Mouse (Mus musculus) erythroblast, embryonic 14.5 days (primary cell): ENCODE data around the gene Cyb561d1. TPM values are rescaled to one million over a fixed set of nuclear protein-coding genes. Genes with fewer than 3 reads are reported as not detected.

Source experiments
- H3K27me3 ChIP-seq: 2 replicates; pipeline ENCODE4 v1.6.1; 2012; ENCODE audit warnings: inconsistent platforms; ENCODE audit not compliant: control insufficient read depth
- H3K36me3 ChIP-seq: 2 replicates; pipeline ENCODE4 v1.6.1; 2012; ENCODE audit warnings: mild to moderate bottlenecking, inconsistent platforms; ENCODE audit not compliant: control insufficient read depth
- H3K4me1 ChIP-seq: 2 replicates; pipeline ENCODE4 v1.6.1; 2012; ENCODE audit warnings: inconsistent platforms; ENCODE audit not compliant: control insufficient read depth
- H3K4me3 ChIP-seq: replicated peaks from 2 replicates; pipeline ENCODE3; 2012; ENCODE audit warnings: moderate library complexity, mild to moderate bottlenecking, inconsistent platforms
- H3K9me3 ChIP-seq: 2 replicates; pipeline ENCODE4 v1.6.1; 2012; ENCODE audit warnings: low read length, inconsistent platforms, mixed read lengths; ENCODE audit not compliant: control insufficient read depth
- GATA1 ChIP-seq: IDR thresholded peaks from 2 replicates; pipeline ENCODE4 v1.6.1; 2012; ENCODE audit warnings: low read length, inconsistent platforms, mixed read lengths
- TAL1 ChIP-seq: IDR thresholded peaks from 3 replicates; pipeline ENCODE4 v1.6.1; 2012; ENCODE audit warnings: low read length, inconsistent platforms, mixed read lengths
- polyA plus RNA-seq: library from polyadenylated mRNA; stranded (reverse); fragments of >175 nt; gene quantifications from 2 replicates; pipeline ENCODE4 v1.2.3, GENCODE M21; 2012

The Cyb561d1 gene
- polyA plus RNA-seq, 1 experiment, result 0.33 TPM

- Histone ChIP-seq H3K4me3 (no peak overlapping the region), H3K36me3 (peaks cover 19% of the 10 kb centered on the region), H3K4me1 (peaks cover 39% of the 10 kb centered on the region), H3K27me3 (peaks cover under 1% of the 10 kb centered on the region; the same call in 1 of the 2 replicates), H3K9me3 (no peaks in the 10 kb centered on the region)
- TF ChIP-seq GATA1 (no peak), TAL1 (no peak)
These were observed 5.7 kb downstream of the Cyb561d1 start for GRCm38 (mm10) chr3:108195287-108195686.

GRCm38 (mm10) chr3:108193686-108194085 lies 7.3 kb downstream of the Cyb561d1 start:
- Histone ChIP-seq H3K36me3 (peaks cover 11% of the 10 kb centered on the region), H3K4me1 (peaks cover 23% of the 10 kb centered on the region), H3K27me3 (peaks cover 9% of the 10 kb centered on the region), H3K4me3 (no peak overlapping the region), H3K9me3 (no peaks in the 10 kb centered on the region)
- TF ChIP-seq GATA1 (no peak), TAL1 (no peak)

DNA sequence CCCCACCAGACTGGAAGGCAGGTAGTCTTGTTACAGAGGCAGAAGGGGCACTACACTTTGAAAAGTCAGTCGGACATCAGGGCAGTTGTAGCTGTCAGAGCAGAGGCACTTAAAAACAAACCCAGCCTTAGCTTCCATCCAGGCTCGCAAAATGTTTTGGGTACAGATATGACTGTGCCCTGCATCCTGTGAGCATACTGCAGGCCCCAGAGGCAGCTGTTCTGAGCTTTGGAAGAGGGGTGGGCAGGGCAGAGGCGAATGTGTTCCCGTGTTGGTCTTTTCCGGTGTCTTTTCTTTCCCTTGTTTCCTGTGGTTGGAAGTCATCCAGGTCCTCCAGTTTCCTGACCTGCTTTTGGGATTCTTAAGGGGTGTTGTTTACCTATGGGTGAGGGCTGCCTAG lies 11.1 kb downstream of the Cyb561d1 start:
- Histone ChIP-seq H3K4me3 (no peak overlapping the region), H3K36me3 (no peaks in the 10 kb centered on the region), H3K9me3 (no peaks in the 10 kb centered on the region; the same call in 1 of the 2 replicates), H3K27me3 (peaks cover 46% of the 10 kb centered on the region), H3K4me1 (peaks cover 21% of the 10 kb centered on the region)
- TF ChIP-seq GATA1, result no peak
- TF ChIP-seq TAL1, result no peak

DNA sequence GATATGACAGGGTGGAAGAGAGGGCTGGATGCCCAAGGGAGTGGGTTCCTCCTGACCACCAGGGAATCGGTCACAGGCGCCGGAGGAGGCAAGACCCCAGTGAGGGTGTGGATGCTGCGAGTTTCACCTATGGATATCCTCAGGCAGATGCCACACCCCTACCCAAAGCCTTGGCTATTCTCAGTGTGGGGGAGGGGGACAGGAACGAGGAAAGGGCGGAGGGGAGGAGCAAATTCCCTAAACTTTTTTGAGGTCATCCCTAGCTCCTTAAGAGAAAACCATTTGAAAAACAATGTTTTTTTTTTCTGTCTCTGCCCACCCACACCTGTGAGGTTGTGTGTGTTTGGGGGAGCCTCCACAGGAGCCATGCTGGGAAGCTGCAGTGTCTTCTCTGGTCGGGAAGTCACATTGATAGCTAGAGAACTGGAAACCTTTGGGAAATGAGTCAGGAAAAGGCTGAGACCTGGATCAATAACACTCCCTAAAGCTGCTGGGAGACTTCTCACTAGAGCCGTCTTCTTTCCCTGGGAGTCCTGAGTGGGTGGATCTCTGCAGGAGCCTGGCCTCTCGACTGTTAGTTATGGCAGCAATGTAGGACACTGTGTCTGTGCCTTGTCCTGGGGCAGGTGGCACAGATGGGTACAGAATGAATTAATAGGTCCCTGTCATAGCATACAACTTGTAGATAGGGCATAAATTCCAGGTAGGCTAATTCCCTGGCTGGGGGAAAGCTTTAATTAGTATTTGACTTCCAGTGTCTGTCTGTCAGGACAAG lies 12.1 kb downstream of the Cyb561d1 start:
- Histone ChIP-seq H3K36me3 (no peaks in the 10 kb centered on the region), H3K9me3 (no peaks in the 10 kb centered on the region; the same call in 1 of the 2 replicates), H3K4me3 (no peak overlapping the region), H3K4me1 (peaks cover 19% of the 10 kb centered on the region), H3K27me3 (peaks cover 56% of the 10 kb centered on the region)
- no peak for TF ChIP-seq GATA1
- TF ChIP-seq TAL1, result no peak

DNA sequence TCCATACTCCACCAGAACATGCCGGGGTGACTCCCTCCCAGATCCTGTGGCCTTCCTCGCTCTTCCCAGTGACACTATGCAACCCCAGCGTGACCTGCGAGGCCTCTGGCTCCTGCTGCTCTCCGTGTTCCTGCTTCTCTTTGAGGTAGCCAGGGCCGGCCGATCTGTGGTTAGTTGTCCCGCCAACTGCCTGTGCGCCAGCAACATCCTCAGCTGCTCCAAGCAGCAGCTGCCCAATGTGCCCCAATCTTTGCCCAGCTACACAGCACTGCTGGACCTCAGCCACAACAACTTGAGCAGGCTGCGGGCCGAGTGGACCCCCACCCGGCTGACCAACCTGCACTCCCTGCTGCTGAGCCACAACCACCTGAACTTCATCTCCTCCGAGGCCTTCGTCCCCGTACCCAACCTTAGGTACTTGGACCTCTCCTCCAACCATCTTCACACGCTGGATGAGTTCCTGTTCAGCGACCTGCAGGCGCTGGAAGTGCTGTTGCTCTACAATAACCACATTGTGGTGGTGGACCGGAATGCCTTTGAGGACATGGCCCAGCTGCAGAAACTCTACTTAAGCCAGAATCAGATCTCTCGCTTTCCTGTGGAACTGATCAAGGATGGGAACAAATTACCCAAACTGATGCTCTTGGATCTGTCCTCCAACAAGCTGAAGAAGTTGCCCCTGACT lies 13.8 kb downstream of the Cyb561d1 start:
- Histone ChIP-seq H3K4me3 (no peak overlapping the region), H3K27me3 (peaks cover 65% of the 10 kb centered on the region), H3K36me3 (no peaks in the 10 kb centered on the region), H3K4me1 (peaks cover 18% of the 10 kb centered on the region), H3K9me3 (no peaks in the 10 kb centered on the region; the same call in 1 of the 2 replicates)
- no peak for TF ChIP-seq GATA1
- no peak for TF ChIP-seq TAL1

GRCm38 (mm10) chr3:108186098-108187047 lies 14.6 kb downstream of the Cyb561d1 start, which contains the start of gene Amigo1:
Gene Amigo1 (plus strand): TSS chr3:108186335.
- no peak for TF ChIP-seq GATA1
- TF ChIP-seq TAL1, result no peak
- Histone ChIP-seq H3K27me3 (peaks cover 67% of the 10 kb centered on the region), H3K4me3 (peak within 1 kb of the TSS; percentile 67), H3K36me3 (no peaks in the 10 kb centered on the region), H3K9me3 (no peaks in the 10 kb centered on the region; the same call in 1 of the 2 replicates), H3K4me1 (peaks cover 18% of the 10 kb centered on the region)

DNA sequence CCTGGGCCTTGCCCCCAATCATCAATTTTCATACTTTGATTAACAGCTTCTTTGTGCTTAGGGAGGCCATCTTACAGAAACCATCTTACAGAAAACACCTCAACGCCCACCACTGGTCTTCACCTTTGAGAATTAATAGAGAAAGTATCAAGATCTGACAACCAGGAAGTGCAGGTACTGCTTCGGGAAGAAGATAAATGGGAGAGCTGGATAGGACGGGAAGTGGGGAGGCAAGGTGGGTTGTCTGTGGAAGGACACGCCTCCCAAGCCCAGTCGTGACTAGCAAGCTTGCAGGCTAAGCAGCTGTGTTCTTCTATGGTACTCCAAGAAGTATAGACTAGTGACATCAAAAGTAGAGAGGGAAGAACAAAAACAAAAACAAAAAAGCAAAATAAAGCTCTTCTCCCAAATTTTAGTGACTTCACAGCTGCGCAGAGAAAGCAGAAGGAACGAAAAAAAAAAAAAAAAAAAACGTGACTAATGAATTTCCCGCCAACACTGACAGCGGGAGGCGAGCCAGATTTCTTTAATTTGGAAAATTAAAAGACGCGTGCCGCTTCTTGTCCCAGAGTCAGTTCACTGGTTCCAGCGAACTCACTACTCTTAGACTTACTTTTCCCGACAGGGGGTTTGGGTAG lies 15.4 kb downstream of the Cyb561d1 start:
- H3K9me3 ChIP-seq, result no peaks in the 10 kb centered on the region; the same call in 1 of the 2 replicates
- TF ChIP-seq TAL1, result no peak
- no peak for TF ChIP-seq GATA1
- H3K27me3 ChIP-seq, result peaks cover 67% of the 10 kb centered on the region
- peaks cover 18% of the 10 kb centered on the region for H3K4me1 ChIP-seq
- no peaks in the 10 kb centered on the region for H3K36me3 ChIP-seq
- H3K4me3 ChIP-seq, result peak overlapping the region; percentile 67

DNA sequence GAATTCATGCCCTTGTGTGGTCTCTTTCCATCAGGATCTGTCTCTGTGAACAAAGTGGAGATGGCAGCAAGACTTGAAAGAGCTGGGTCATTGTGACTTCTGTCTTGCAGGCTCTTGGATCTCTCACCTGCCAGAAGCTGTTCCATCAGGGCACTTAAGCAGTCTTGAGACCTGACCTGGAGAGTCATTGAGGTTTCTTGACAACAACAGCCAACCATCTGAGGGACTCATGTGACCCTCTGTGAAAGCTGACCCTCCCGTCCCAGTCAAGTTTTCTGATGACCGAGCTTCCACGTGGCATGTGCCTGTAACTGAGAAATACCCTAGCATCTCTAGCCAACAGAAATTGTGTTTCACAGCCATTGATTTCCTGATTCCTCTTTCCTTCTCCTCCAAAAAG lies 16.3 kb downstream of the Cyb561d1 start:
- H3K9me3 ChIP-seq, result no peaks in the 10 kb centered on the region; the same call in 1 of the 2 replicates
- no peaks in the 10 kb centered on the region for H3K36me3 ChIP-seq
- H3K27me3 ChIP-seq, result peaks cover 65% of the 10 kb centered on the region
- H3K4me3 ChIP-seq, result no peak overlapping the region
- peaks cover 18% of the 10 kb centered on the region for H3K4me1 ChIP-seq
- TF ChIP-seq TAL1 (no peak), GATA1 (no peak)
